Mouse (Mus musculus) granulocyte monocyte progenitor cell, adult 5-6 weeks (primary cell): ENCODE measurements at regions not wholly inside any gene's neighbourhood (a gene's known extent, or its start where the extent isn't known, plus 50 kb on each side); places are given as distances from the start of the nearest gene placed in this dataset.
"Not testable (repeated sequence)": the region's sequence is repeated elsewhere in the genome, so short reads cannot be mapped to it uniquely, and the experiment has no call there.

ENCODE experiments used
- ATAC-seq: replicated peaks from 2 replicates; pipeline ENCODE4 v1.8.0; 2016; ENCODE audit warnings: mild to moderate bottlenecking, moderate TSS enrichment, inconsistent platforms; ENCODE audit not compliant: poor library complexity, severe bottlenecking

DNA sequence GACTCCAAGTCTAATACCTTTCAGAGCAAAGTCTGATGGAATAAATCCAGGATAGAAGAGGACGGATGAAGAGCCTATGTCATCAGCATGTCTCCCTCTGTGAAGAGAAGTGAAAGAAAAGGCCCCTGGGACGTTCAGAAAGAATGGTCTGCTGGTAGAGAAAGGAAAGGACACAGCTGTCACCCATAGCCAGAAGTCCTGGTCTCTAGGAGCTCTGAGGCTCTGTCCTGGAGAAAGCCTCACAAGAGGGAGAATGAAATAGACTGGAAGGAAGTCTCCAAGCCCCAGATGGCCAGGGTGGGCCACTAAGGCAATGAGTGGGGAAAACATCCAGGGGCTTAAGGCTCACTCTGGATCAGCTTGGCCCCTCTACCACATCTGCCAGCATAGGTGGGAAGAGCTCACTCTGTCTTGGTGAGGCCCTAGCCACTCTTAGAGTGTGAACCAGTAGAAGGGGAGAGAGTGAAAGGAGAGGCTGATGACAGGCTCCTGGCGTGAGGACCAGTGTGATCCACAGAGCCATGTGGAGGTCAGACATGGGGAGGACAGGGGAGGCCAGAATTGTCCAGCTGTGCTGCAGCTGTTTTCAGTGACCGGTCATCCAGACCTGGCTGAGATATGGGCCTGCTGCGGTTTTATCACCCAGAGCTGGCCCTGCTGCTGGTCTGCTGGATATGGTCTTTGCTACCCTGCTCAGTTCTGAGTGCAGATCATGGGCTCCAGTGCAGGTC, 268.2 kb downstream of the Cyp26b1 start:
- no peak for ATAC-seq

DNA sequence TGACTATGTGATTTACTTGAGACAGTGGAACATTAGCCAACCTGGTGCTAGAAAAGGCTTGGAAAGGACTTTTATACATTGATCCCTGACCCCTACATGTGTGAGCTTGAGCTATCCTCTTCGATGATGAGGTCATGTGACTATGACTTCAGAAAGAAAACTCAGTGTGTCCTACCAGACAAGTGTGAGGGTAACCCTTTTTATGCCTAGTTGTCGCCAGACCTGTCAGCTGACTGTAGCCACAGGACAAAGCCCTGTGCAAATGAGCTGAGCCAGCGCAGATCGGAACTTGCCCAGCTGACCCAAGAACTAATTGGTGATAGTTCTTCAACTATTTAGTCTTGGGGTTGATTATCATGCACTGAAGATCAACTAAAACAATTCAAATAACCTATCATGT, 269.5 kb downstream of the Cyp26b1 start:
- no peak for ATAC-seq

DNA sequence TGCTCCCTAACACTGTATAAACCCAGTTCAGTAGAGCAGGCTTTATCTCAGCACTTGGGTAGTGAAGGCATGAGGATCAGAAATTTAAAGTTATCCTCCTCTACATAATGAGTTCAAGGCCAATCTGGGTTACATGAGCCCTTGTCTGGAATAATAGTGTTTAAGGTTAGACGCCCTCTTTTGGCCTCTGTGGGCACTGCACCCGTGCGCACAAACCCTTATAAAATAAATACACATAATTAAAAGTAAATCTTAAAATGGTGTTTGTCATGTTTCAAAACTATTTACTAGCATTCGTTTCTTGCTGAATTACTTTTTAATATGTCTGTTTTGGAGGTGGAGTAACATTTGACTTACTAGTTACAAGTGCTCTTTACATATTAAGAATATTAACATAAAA, 271.2 kb downstream of the Cyp26b1 start:
- no peak for ATAC-seq

DNA sequence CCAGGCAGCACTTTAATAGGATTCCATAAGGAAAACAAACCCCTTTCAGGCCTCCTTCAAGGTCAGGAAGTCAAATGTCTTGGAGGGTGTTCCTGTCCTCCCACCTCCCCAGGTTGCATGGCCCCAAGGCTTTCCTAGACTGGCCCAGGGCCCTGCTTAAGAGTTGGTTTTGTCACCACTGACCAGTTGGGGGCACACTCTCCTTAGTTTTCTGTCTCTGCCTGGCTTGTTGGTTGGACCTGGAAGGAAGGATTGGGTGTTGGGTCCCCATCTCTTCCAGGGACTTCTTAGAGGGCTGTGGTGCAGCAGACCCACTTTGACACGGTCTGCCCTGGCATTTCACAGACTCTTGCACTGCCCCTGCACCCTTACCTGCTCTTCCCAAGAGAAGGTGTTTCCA, 273.1 kb downstream of the Cyp26b1 start:
- ATAC-seq, result no peak

DNA sequence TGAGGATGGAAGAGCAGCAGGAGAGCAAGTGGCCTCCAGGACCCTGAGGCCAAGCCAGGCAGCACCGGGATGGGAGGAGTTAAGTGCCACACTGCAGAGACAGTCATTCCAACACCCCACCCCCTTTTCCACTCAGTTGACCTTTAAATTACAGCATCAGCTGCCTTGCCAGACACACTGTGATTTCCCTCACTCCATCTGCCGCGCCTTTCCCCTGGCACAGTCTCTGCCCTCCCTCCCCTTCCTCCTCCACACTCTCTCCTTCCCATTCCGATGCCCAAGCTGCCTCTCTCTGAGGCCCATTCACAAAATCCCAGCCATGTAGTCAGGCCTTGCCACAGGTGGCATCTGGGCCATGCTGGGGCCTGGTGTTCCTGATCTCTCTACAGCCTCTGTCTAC, 274.9 kb downstream of the Cyp26b1 start:
- no peak for ATAC-seq

DNA sequence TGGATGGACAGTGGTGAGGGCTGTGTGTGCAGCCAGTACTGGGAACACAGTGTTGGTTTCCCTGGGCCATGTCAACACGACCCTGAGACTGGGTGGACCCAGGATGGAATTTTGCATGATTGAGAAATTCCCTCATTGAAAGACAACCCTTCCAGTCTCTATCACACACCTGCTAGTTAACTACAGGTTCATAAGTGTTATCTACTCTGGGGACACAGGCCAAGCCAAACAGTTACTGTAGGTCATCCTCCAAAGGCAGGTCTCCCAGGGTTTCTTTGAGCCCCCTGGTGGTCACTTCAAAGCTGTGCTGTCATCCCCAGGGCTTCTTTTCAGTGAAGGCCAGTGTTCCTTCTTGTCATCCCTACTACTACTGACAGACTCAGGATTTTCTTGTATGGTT, 276.7 kb downstream of the Cyp26b1 start:
- ATAC-seq, result no peak

DNA sequence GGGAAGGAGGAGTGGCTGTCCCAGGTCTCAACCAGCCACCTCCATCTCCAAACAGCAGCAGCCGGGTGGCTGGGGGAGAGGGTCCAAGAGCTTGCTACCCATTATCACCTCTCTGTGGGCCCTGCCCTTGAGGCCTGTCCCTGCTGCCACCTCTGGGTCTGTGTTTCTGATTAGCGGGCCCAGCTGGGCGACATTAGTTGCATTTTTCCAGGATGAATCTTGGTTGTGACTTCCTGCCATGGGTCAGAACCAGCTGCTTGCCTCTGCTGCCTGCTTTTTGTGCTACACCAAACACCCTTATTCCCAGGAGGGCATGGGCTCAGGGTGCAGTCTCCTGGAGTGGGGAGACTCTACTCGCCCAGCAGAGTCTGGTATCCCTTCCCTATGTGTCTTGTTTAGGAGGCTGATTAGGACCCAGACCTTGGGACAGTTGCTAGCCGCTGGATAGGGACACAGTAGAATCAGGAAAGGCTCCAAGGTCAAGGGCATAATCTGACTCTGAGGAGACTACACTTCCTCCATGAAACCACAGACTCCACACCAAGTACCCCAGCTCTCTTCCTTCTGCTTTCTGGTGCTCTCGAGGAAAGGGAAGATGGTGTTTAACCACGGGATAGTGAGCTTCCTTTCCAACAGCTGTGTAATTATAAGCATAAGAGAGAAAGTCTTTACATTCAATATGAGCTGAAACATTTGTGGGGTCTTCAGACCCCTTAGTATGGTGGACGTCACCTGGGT, 278.4 kb downstream of the Cyp26b1 start:
- peak; percentile 92 for ATAC-seq

DNA sequence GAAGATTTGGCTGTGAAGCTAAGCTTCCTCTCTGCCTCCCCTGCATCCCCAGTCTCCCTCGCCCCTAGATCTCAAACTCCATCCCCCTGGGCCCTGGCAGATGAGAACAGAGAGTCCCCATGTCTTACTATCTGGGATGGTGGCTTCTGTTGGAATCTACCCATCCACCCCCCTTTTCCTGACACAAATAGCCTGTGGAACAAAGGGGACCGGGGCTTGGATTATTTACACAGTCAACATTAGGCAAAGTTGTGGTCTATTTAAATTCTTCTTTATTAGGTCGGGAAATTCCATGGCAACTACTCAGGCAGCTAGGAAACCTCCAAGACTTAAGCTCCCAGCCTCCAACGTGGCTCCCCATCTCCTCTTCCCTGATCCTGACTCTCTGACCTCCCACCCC, 279.9 kb downstream of the Cyp26b1 start:
- ATAC-seq, result no peak

DNA sequence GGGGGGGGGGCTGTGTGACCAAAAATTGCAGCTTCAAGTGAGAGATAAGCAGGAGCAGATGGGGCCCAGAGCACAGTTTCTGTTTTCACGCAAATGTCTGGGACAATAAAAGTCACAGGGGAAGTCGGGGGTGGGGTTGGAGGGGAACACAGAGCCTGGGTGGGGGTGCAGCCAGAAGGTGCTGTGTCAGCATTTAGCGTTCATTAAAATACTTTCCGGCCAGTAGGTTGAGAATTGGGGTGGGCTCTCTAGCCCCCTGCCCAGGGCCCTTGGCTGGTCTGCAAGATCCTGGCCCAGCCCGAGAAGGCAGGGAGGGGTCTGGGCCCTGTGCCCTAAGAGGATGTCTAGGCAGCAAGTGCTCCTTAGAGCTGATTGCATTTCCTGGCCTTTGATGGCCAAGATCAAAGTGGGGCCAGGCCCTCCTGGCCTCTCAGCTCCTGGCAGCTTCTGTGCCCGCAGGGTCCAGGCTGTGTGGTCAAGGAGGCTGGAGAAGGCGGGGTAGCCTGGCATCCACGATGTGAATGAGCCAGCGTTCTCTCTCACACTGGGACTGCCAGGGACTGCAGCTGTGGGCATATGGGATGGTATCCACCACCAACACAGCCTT, 283.0 kb downstream of the Cyp26b1 start:
- ATAC-seq, result no peak

DNA sequence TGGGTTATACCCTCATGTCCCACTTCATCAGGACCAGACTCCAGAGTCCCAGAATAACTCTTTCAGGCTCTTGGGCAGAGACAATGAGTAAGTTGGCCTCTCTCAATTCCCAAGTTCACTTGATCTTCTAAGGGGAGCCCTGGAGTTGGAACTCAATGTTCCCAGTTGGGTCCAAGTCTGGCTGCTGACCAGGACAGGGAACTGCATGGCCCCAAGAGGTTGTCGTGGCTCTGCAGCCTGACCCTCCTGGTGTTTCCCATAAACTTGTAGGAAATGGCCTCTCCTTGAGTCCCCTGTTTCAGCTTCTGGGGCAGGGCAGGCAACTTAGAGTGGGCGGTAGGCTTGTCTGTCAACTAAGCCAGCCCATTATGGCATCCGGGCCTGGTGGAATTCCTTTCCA, 286.2 kb downstream of the Cyp26b1 start:
- ATAC-seq, result no peak

DNA sequence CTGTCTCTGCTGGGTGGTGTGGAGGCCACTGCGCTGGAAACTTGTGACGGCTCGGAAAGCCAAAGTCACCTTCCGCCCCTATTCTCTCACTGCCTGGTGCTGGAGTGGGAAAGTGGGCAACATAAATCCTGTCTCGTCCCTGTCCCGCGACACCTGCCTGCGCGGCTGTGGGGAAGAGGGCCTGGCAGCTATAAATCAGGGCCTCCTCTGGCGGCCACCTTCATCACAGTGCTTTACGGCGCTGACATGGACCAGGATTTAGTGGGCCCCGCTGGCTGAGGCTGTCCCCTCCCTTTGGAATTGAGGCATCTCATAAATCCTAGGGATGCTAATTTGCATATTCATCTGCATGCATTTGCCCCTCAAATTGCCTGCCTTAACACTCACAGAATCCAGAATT, 287.1 kb downstream of the Cyp26b1 start:
- no peak for ATAC-seq

DNA sequence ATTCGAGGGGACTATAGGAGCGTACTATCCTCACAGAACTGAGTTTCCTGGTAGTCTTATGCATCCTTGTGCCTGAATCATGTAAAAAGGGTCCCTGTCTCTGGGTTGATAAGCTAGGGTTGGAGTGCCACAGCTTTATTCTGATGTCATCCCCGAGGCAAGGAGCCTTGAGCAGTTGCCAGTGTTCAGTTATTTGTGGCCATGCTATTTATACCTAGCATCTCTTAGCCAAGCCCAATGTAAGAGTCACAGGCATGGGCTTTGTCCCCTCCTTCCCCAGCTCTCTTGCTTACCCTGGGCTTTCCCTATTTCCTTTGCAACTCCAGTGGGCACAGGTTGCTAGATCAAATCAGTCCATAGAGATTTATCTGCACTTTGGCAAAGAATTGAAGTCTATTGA, 288.6 kb downstream of the Cyp26b1 start:
- no peak for ATAC-seq

DNA sequence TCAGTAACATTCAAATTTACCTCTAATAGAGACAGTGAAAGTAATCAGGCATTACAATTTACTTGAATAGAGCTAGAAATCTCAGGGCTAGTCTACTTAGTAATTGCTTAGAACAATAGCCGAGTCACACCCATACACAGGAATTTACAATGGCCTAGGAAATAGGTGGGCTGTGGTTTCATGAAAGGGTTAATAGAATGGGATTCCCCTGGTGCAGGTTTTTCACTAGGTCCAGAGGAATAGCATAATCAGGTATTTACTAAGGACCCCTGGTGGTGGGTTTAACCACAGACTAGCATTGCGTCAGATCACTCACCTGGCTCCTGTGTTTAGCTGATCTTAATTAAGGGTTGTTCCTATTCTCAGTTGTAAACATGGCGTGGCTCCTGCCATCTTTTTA, 290.8 kb downstream of the Cyp26b1 start:
- ATAC-seq, result not testable (repeated sequence)

DNA sequence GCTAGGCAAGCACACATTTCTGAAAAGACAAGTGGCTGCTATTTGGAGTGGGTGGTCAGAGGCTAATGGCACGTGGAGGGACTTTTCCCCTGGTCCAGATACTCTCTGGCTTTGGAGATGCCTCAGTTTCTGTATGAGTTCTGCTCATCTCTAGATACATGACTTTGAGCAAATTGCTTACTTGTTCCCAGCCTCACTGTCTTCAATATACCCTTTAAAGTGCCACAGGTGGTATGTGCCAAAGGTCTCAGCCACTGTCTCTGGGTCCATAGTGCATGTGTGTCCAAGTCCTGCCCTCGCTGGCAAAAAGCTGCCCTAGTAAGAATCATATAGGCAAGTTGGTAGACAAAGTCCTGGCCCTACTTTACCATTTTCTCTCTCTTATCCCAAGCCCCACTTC, 291.5 kb downstream of the Dysf start:
- no peak for ATAC-seq

DNA sequence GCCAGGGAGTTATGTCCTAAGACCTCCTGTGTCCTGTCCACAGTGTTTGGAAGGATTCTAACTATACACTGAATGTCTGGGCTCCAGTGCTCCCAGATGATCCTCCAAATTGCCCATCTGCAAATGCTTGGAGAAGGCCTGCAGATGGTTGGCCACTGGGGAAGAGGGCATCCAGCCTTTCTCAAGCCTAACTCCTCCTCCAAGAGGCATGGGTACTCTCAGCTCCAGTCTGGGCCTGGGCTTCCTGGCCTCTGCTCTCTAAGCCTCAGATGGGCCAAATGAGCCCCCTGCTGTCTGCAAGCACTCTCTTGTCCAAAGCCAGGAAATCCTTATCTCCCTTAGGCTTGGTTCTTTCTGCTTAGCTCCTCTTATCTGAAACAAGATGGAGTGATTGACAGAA, 290.8 kb downstream of the Dysf start:
- no peak for ATAC-seq

DNA sequence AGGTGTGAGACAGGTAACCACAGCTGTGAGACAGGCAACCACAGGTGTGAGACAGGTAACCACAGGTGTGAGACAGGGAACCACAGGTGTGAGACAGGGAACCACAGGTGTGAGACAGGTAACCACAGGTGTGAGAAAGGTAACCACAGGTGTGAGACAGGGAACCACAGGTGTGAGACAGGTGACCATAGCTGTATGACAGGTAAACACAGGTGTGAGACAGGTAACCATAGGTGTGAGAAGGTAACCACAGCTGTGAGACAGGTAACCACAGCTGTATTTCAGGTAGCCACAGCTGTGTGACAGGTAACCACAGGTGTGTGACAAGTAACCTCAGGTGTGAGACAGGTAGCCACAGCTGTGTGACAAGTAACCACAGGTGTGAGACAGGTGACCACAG, 265.5 kb downstream of the Dysf start:
- not testable (repeated sequence) for ATAC-seq

DNA sequence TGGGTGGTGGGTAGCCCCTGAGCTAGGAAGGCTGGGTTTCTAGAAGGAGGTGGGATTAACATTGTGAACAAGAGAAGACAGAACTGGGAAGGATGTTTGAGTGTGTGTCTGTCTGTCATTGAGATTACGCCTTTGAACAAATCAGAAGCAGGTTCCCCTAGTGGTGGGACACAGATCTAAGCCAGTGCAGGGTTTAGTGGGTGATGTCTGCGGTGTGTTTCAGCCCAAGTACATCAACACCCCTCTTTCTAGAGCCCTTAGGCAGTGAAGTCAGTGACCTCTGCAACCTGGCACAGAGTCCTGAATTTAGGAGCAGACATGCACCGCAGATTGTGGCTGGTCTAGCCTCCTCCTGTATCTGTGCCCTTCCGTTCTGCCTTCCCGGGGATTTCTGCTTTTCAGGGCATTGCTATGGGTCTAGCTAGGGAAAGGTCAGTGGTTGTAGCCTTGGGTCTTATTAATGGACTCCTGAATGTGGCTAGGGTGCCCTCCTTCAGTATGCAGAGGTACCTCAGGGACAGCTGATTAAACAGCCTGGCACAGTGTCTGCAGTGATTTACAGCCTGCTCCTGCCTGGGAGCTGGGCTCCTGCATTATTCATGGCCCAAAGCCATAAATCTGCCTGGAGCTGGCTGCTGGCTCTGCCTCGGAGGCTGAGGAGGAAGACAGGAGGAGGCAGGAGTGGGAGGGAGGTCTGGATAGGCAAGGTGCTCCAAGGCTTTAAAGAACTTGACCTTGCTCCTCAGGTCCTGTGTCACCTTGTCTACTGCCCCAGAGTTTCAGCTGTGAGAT, 264.3 kb downstream of the Dysf start:
- ATAC-seq, result no peak

DNA sequence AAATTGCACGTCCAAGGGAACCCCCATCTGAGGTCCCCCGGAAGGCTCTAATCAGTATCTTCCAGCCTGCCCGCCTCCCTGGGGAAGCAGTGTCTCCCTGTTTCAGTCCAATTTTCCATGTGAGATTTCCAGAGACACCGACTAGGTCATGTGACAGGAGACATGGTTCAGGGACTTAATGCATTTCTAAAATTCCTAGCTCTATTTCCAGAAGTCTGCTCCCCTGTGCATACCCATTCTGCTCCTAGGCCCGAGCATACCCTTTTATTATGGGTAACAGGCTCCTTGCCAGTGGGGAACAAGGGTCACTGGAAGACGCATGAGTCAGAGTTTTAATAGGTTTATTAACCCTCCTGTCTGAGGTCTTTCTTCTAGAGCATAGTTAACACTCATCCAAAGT, 263.6 kb downstream of the Dysf start:
- no peak for ATAC-seq

DNA sequence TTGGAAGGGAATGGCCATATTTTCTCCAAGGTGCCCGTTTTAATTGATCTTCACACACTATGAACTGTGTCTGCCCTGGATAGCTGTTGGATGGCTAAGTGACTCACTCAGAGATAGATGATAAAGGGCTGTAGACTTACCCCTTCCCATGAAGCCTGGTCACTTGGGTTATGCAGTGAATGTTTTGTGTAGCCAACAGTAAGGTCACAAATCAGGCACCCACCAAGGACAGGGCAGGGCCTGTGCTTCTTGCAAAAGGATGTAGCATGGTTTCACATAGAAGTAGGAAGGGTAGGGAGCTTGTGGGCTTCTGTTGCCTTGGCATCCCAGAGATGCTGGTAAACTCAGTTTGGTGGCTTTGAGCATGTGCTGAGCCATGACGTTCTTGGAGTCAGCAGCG, 263.1 kb downstream of the Dysf start:
- ATAC-seq, result no peak

DNA sequence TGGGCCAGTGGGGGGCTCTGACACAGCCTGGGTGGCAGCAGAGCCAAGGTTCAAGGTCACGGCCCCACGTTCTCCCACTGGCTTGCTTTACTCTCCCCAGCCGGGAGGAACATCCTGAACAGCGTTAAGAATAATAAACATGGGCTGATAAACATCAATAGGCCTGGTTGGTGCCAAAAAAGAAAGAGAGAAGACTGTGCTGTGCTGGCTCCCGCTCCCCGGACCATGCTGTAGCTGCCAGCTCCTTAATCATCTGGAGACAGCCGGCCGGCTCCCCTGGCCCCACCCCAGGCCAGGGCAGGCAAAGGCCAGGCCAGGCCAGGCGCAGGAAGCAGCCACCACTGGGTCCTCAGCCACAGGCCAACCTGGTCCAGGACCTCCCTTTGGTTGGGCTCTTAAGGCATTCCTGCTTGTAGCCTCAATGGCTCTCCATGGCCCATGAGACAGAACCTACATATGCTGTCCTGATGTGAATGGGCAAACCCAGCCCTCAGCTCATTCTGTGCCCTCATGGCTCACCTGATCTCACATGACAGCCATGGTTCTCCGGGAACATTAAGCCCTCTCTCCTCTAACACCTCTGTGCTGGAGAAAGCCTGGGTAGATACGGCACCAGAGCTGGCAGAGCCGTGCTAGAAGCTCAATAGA, 262.3 kb downstream of the Dysf start:
- ATAC-seq, result no peak

DNA sequence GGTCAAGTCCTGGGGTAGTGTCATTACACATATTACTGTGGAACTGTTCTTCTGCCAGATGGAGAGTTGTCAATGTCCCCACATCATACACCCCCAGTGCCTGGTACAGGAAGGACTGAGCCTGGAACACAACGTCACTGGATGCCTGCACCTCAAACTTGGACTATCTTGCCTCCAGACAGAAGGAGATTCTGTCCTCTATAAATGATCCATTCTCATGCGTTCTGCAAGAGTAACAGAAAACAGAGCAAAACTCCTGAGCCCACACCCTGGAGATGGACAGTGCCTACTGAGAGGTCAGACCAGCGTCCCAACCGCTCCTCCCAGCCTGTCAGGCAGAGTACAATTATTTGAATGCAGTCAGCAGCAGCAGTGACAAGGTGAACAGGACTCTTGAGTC, 261.1 kb downstream of the Dysf start:
- ATAC-seq, result no peak
